ENCODE assay signal across 7 mouse cellular contexts in the genomic region with DNA sequence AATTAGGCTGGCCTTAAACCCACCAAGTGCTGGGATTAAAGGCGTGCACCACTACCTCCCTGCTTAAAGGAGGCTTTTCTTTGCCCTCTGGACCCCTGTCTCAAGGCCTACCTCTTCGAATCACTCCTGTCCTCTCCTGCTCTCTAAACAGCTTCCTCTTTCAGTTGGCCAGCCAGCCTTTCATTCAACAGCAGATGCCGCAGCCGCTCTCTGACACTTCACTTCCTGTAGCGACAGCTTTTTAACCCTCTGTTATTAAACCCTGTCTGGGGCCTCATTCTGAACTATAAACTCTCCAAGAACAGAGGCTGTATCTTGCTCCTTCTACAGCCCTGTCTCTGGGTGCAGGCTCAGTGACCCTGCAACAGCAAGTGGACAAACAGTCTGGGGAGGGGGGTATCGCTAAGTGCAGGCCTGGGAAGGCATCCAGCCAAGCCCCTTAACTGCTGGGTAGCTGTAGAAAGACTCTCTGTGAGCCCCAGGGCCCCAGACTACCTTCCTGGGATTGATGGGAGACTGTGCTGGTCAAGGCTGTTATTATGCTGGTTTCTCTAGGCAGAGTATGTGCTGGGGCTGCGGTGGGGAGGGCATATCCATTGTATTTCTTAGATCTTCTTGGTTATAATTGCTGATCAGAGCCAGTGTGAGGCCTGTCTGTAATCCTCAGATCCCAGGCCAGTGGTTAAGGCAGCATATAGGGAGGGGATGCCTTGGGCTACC. TPM values are rescaled to one million over a fixed set of nuclear protein-coding genes. Genes with fewer than 3 reads are reported as not detected.
DNase-seq lines count a peak whose midpoint lies in the region; ATAC-seq lines count a peak whose summit lies in the region.

No protein-coding gene starts in this region.

- H3K27ac ChIP-seq in embryonic facial prominence, embryonic 12.5 days, result peak overlapping the region; percentile 50
- H3K27ac ChIP-seq in hindbrain, embryonic 13.5 days, result peak overlapping the region; percentile 59
- H3K27ac ChIP-seq in limb, embryonic 15.5 days, result peak overlapping the region; percentile 28; the same call in 1 of the 2 replicates

- H3K4me3 ChIP-seq in embryonic facial prominence, embryonic 12.5 days, result no peak overlapping the region
- H3K4me3 ChIP-seq in hindbrain, embryonic 13.5 days, result no peak overlapping the region
- H3K4me3 ChIP-seq in limb, embryonic 15.5 days, result no peak overlapping the region

- no peaks in the 10 kb centered on the region for H3K9me3 ChIP-seq in embryonic facial prominence, embryonic 12.5 days
- H3K9me3 ChIP-seq in hindbrain, embryonic 13.5 days, result no peaks in the 10 kb centered on the region
- H3K9me3 ChIP-seq in limb, embryonic 15.5 days, result no peaks in the 10 kb centered on the region

- H3K9ac ChIP-seq in embryonic facial prominence, embryonic 12.5 days, result peak overlapping the region; percentile 15; the same call in 1 of the 2 replicates
- H3K9ac ChIP-seq in hindbrain, embryonic 13.5 days, result 0 out of 2 replicates have a peak overlapping the region, but pooled peaks have one; percentile 14
- no peak overlapping the region for H3K9ac ChIP-seq in limb, embryonic 15.5 days

- ATAC-seq in embryonic facial prominence, embryonic 12.5 days (ENCODE audit: insufficient number of reproducible peaks, insufficient read depth, low FRiP score, low TSS enrichment), result no peak
- ATAC-seq in hindbrain, embryonic 13.5 days (ENCODE audit: low FRiP score), result peak; percentile 63; the same call in 1 of the 2 replicates
- ATAC-seq in limb, embryonic 15.5 days (ENCODE audit: insufficient number of reproducible peaks, low FRiP score, low TSS enrichment, low read depth), result no peak
- ATAC-seq in monocyte, adult 5-6 weeks (replicated peaks; ENCODE audit: insufficient number of reproducible peaks, low FRiP score, low TSS enrichment, poor library complexity, severe bottlenecking), result peak; percentile 75
- no peak for ATAC-seq in cerebellum, adult (ENCODE audit: insufficient number of reproducible peaks, low FRiP score, low TSS enrichment)

- WGBS in embryonic facial prominence, embryonic 12.5 days, result 30% methylated on average over 7 of the region's 7 CpGs
- WGBS in hindbrain, embryonic 13.5 days, result 59% methylated on average over 7 of the region's 7 CpGs
- WGBS in limb, embryonic 15.5 days, result 35% methylated on average over 7 of the region's 7 CpGs

- peak; percentile 77 for DNase-seq in T-cell, adult 2 months (ENCODE audit: low spot score)
- DNase-seq in left cerebral cortex, adult 11 months (ENCODE audit: low spot score), result no peak

- no peaks in the 10 kb centered on the region for H3K27me3 ChIP-seq in embryonic facial prominence, embryonic 12.5 days
- no peaks in the 10 kb centered on the region for H3K27me3 ChIP-seq in hindbrain, embryonic 13.5 days
- H3K27me3 ChIP-seq in limb, embryonic 15.5 days, result no peaks in the 10 kb centered on the region

- H3K4me2 ChIP-seq in embryonic facial prominence, embryonic 12.5 days (replicated peaks), result no peak overlapping the region
- H3K4me2 ChIP-seq in hindbrain, embryonic 13.5 days, result no peak overlapping the region
- no peak overlapping the region for H3K4me2 ChIP-seq in limb, embryonic 15.5 days

- peaks cover 15% of the 10 kb centered on the region; the same call in 1 of the 2 replicates for H3K4me1 ChIP-seq in embryonic facial prominence, embryonic 12.5 days
- peaks cover 18% of the 10 kb centered on the region for H3K4me1 ChIP-seq in hindbrain, embryonic 13.5 days (replicated peaks)
- H3K4me1 ChIP-seq in limb, embryonic 15.5 days, result peaks cover 18% of the 10 kb centered on the region

- peaks cover 20% of the 10 kb centered on the region for H3K36me3 ChIP-seq in embryonic facial prominence, embryonic 12.5 days
- H3K36me3 ChIP-seq in hindbrain, embryonic 13.5 days, result peaks cover 42% of the 10 kb centered on the region
- H3K36me3 ChIP-seq in limb, embryonic 15.5 days, result peaks cover 18% of the 10 kb centered on the region; the same call in 1 of the 2 replicates

RNA-seq across cellular contexts. Expression of a gene that starts 13.7 kb away (rescaled TPM):
- polyA plus RNA-seq in embryonic facial prominence, embryonic 12.5 days (2016; fragmentation: Nextera tagmentation; extraction: Ambion mirVana), result 0.88 and 0.89 TPM in 2 replicates
- 0.70 and 0.73 TPM in 2 replicates for polyA plus RNA-seq in hindbrain, embryonic 13.5 days (2015; fragmentation: Nextera tagmentation; extraction: Ambion mirVana)
- 3.1 and 4.1 TPM in 2 replicates for polyA plus RNA-seq in limb, embryonic 15.5 days (2015; fragmentation: Nextera tagmentation; extraction: Ambion mirVana)
- total RNA-seq in monocyte, adult 5-6 weeks (2017), result 114 to 190 TPM (median 131 TPM) in 3 replicates

RNA-seq across cellular contexts. Expression of a gene that starts 34.4 kb away (rescaled TPM):
- 308 and 319 TPM in 2 replicates for polyA plus RNA-seq in embryonic facial prominence, embryonic 12.5 days (2016; fragmentation: Nextera tagmentation; extraction: Ambion mirVana)
- 296 and 301 TPM in 2 replicates for polyA plus RNA-seq in hindbrain, embryonic 13.5 days (2015; fragmentation: Nextera tagmentation; extraction: Ambion mirVana)
- polyA plus RNA-seq in limb, embryonic 15.5 days (2015; fragmentation: Nextera tagmentation; extraction: Ambion mirVana), result 240 and 246 TPM in 2 replicates
- total RNA-seq in monocyte, adult 5-6 weeks (2017), result 19.6 to 27.3 TPM (median 26.5 TPM) in 3 replicates

Comparison
In these comparisons a context has a peak if more than half of its experiments do, and no peak if none do; other contexts are left out.
1. ATAC-seq: peak in hindbrain, embryonic 13.5 days (single experiment) and monocyte, adult 5-6 weeks (single experiment); none in embryonic facial prominence, embryonic 12.5 days (single experiment), limb, embryonic 15.5 days (single experiment) and cerebellum, adult (single experiment).
2. Peak in every context shown above with its lines, with median percentiles within 50 percentile points of each other: H3K27ac ChIP-seq.